Mouse (Mus musculus): ENCODE measurements at regions not wholly inside any gene's neighbourhood (a gene's known extent, or its start where the extent isn't known, plus 50 kb on each side); places are given as distances from the start of the nearest gene placed in this dataset.
A peak's percentile ranks its signal among the peaks of the same experiment; 100 is the strongest.

- no peak for DNase-seq
These were observed 237.1 kb upstream of the Mpped2 start for GRCm38 (mm10) chr2:106455972-106456371.

GRCm38 (mm10) chr2:106458003-106458402 is 235.1 kb upstream of the Mpped2 start:
- DNase-seq = no peak

GRCm38 (mm10) chr2:106461021-106461420 is 232.0 kb upstream of the Mpped2 start:
- DNase-seq = no peak

GRCm38 (mm10) chr2:106461490-106461889 is 231.6 kb upstream of the Mpped2 start:
- no peak for DNase-seq

DNA sequence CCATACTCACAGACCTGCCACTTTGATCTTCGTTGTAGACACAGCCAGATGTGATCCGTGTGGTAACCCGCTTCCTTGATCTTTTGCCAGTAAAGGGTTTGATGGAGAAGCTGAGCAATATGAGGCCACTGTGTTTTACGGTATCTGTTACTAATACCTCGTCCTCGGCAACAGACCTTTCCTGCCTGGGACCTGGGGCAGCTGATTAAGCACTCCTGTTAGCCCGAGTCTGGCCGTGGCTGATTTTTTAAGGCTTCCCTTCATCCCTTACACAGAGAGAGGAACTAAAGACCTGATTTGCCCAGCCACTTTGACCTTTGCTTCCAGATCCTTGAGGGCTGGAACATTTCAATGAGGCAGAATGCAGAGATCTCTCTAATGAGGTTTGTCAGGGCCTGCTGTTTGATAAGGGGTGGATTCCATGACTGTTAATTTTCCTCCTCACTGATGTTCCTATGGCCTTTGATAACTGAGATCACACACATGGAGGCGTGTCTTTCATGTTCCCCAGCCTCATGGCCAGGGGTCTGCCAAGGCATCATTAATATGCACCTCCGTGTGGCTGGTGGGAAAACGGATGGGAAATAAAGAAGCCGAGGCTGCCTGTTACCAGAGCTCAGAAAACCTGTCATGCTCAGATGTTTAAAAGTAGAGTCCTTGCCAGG is 231.0 kb upstream of the Mpped2 start:
- DNase-seq = no peak

DNA sequence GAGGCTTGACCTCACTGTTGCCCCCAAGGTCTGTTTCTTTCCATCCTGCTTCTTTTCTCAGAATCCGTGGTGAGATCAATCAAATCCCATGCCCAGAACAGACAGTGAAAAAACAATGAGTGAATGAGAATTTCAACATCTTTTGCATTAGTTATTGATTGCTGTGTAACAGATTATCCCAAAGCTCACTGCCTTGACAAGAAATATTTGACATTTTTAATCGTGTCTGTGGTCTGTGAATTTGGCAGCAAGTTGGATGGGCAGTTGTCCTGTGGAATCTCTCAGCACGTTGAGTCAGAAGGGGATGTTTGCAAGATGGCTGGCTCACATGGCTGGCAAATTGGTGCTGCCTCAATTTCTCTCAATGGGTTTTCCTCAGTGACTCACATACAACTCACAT is 228.0 kb upstream of the Mpped2 start:
- DNase-seq = no peak

DNA sequence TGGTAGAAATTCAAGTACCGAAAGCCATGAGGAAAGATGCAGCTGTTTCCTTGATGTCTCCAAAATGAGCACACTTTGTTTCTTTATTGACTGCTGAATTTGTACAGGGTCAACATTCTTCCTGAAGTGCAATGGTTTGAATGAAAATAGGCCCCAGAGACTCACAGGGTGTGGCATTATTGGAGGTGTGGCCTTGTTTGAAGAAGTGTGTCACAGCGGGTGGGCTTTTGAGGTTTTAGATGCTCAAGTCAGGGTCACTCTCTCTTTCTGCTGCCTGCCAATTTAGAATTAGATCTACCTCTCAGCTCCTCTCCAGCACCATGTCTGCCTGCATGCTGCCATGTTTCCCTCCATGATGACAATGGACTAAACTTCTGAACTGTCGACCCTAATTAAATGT is 227.2 kb upstream of the Mpped2 start:
- DNase-seq = no peak

- peak; percentile 42 for DNase-seq
These were observed 223.9 kb upstream of the Mpped2 start for GRCm38 (mm10) chr2:106469196-106469595.

DNA sequence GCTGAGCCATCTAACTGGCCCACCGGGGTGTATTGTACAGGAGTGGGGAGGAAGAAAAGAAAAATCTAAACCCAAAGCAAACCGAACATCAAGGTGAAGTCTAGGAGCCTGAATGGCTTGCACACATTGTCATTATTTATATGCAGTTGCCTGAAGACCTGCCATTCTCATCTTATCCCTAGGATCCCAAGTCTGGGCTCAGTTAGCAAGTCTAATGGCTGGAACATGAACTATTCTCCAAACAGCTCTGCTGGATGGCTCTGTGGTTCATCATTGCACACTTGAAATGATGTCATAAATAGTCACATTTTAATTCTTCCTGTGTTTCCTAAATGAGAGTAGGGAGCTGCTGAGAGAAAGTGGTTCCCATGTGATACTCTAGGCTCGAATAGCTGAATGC is 219.6 kb upstream of the Mpped2 start:
- DNase-seq = no peak

GRCm38 (mm10) chr2:106477991-106478390 is 215.1 kb upstream of the Mpped2 start:
- DNase-seq = no peak

DNA sequence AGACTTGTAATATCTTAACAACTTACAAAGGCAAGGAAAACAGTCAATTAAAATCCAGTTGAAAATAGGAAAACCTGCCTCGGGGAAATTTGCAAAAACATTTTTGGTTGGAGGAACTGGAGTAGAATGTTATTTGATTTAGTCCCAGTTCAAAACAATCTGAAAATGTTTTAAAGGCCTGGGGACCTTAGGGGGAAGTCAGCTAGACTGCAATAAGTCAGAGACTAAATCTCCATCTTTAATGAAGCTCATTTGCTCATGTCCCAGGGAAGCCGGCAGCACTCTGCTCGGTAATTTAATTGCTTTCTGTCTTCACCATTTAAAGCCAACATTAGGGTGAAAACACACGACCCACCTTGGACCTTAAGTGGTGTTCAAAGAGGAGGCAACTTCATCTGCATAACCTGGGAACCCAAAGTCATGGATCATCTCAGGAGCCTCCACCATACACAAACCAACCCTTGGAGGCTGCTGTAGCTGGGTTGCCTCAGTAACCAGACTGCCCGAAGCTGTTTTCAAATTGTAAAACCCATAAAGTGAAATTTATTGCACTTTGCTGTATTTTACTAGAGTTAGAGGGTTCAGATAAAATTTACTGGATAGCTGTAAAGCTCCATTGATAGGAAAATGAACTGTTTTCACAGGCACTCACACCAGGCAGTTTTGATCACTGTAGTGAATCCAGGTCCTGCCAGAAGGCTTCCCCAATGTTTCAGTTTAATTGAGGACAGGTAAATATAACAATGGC is 205.6 kb upstream of the Mpped2 start:
- no peak for DNase-seq

DNA sequence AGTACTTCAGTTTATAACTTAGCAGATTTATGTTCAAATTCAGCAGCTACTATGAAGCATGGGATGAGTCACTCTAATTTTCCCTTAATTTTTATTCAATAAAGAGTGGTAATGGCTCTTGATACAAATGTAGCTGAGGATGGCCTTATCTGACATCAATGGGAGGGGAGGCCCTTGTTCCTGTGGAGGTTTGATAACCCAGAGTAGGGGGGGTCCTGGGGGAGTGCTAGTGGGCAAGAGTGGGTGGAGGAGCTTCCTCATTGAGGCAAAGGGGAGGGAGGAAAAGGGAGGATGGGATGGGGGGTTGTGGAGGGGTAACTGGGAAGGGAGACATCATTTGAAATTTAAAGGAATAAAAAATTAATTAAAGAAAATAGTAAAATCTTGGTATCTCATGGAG is 194.3 kb upstream of the Mpped2 start:
- DNase-seq = no peak

DNA sequence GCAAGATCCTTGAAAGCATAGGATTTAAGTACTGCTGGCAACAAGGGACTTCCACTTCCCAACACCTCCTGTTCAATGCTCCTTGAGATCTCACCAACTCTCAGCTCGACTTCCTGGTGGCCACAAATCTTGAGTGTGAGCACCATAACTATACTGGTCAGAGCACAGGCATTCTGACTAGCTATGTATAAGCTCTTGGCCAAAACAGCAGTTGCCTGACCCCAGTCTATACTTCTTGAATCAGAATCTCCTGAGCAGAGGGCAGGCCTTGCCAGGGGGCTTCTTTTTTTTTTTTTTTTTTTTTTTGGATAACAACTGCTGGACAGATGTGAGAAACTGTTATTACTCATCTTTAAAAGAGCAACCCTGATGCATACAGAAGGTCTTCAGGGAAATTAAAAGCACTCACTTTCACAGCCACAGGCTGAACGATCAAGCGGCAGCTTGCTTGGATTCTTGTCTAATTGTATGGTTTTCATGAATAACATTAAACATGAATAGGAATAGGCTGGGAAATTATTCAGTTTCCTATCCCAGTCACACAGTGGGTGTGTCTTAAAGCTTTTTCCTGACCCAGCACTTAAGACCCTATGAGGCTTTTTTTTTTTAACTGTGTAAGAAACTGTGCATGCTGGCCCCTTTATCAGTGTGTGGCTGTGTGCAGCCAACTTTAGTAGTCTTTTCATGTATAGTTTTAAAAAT is 193.7 kb upstream of the Mpped2 start:
- no peak for DNase-seq

DNA sequence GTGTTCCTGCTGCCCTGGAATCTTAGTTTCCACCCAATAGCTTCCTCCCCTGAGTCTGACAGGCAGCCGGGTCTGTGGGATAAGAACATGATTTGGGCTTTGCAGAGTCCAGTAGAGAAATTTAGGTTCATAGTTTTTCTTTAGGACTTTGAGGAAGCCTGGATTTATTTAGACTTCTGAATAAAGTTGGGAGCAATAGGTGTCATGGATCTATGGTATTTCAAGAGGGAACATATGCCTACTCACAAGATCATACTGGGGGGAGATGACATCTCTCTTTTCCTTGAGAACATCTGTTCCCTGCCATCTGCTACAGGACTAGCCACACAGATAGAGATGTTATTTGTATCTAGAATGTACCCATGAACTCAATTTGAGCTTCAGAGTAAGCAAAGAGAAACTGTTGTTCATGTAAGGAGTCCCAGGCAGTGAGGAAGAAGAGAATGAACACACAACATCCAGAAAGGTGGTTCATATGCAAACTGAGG is 188.1 kb upstream of the Mpped2 start:
- no peak for DNase-seq

DNA sequence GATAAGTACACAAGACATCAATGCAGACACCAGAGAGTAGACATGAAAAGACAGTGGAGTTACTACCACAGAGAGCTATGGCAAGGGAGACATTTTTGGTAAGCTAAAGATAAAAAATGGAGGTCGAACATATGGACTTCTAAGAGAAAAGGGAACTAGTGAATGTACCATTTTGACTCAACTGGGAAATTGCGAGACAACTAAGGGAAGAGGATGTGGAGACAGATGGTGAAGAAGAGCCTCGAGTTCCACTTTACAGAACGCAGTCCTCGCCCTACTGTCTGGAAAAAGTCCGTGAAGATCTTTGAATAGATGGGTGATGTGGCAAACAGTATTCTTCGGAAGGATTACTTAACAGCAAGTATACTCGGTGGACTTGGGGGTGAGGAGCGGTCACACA is 181.2 kb upstream of the Mpped2 start:
- no peak for DNase-seq

DNA sequence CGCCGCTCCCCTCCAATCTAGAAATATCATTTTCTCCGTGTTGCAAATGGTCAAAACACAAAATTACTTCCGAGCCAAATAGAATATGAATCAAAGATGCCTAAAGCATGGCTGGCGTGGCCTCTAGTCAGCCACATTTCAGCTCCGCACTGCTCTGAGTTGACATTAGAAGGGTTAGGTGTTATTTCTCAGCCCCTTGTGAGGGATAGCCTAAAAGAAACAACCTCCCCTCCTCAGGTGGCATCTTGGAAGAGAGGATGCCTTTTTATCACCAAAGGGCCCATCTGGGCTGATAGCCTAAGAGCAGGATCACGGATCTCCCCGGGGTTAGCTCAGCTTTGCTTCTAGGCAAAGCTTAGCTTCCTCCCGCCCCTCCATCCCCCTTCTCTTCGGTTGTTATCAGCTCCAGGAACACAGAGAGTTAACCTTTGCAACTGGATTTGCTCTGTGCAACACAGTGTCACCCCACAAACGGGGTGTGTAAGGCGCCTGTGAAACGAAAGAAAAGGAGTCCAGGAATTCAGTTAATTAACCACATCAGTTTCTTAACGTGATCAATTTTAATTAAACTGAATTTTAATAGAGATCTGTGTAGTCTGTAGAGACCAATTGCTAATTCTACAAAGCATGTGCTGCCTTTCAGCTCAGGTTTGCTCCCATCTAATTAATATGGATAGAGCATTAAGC is 180.6 kb upstream of the Mpped2 start:
- DNase-seq = no peak

GRCm38 (mm10) chr2:106513025-106513386 is 180.1 kb upstream of the Mpped2 start:
- no peak for DNase-seq

DNA sequence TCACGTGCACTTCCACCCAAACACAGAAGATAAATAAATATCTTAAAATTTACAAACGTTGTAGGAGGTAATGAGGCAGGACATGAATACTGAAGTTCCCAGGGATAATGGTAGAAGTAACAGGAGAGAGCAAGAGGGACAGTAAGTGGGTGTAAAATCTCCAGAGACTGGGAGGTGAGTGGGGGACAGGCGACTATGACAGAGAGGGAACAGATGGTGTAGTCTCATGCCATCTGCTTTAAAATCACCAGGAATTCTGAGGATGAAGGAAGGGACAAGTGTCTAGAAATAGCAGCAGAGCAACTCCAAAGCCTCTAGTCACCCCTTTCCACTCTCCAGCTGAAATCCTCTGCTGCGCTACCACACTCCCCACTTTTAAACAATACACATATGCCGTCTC is 175.8 kb upstream of the Mpped2 start:
- no peak for DNase-seq

- DNase-seq = no peak
These were observed 170.1 kb upstream of the Mpped2 start for GRCm38 (mm10) chr2:106522961-106523360.

DNA sequence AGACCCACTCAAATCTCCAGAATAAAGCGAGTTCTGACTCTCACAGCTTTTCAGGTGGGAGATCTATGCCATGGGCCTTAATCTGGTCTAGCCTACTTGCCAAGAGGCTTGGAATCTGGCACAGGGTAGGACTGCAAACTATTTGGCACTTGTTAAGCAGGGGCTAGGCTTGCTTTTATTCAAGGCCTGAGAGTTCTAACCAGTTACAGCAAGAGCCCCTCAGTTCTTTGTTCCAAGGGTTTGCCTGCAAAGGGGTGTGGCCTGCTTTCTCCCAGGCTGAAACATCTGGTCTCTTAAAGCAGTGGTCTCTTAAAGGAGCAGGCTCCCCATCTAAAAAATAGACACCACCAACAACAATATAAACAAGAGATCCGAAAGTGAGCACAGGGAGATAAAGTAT is 166.1 kb upstream of the Mpped2 start:
- DNase-seq = no peak

DNA sequence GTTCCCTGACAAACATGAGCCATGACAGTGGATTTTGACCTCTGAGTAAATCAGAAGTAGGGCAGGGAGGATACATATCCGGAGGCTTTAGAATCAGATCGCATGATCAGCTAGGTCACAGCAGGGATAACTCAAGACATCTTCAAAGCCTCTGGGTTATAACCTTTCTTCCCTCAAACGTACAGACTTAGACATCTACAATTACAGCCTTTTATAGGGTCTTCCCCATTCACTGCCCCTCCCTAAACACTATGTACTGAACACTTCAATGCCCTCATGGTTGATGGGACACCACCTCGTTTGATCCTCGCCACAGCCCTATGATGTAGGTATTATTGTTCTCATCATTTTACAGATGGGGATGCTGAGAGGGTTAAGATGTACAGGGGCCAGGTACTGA is 163.8 kb upstream of the Mpped2 start:
- DNase-seq = no peak

DNA sequence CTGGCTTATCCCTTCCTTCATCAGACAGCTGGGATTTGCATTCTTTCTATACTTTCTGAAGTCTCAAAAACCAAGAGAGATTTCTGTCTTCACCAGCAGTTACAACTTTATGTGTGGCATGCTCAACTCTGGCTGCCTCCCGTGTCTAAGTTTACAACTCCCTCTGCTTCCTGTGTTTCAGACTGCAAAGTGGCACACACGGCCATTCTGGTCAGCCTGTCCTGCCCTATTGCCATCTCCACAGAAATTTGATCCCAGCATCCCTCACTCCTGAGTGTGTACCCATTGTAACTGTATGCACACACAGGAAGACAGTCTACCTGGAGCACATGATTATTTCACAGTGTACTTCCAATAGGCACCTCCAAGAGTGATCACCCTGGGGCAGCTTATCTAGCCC is 163.3 kb upstream of the Mpped2 start:
- no peak for DNase-seq

GRCm38 (mm10) chr2:106538329-106538728 is 154.7 kb upstream of the Mpped2 start:
- DNase-seq = no peak

All from adrenal gland, postnatal 10 days (tissue).